In the genomic region with DNA sequence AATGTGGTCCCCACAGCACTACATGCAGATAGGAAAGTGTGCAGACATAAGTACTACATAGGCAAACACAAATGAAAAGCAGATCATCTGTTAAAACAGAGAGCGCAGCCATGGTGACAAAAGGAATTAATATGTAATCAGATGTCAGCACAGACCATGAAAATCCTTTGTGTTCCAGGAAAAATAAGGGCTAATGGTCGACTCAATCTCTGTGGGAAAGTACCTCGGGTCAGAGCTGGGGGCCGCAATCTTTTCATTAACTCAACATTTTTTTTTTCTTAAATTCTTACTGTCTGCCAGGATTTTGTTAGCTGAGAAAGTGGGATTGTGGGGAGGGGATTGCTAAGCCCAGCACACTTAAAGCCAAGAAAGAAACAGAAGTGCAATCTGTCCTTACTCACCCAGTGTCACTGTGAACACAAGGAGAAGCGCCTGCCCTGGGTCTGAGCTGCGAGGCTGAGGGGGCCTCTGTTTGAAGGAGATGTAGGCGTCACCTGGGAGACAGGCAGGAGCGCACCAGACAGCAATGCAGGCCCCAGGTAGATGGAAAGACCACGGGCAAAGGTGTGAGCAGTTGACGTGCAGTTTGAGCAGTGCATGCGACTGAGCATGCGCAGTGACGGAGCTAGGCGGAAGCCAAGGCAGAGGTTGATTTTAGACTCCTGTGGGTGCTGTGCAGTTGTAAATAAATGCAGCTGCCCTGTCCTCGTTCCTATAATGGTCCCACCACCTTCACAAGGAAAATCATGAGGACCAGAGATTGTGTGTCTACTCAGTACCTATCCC, we compare ENCODE assay signal across 11 mouse cellular contexts.
DNase-seq lines count a peak whose midpoint lies in the region; ATAC-seq and TF ChIP-seq lines count a peak whose summit lies in the region.
"Had no signal": no experiment of that assay in that cellular context is flagged by ENCODE, and none has a peak within 500 bp of the region (broad histone marks: within the 10 kb centered on the region; RNA-seq: fewer than 3 reads in every experiment).

No protein-coding gene starts in this region.

- 74% methylated on average over 15 of the region's 15 CpGs for WGBS in lung, embryonic 16.5 days
- WGBS in forebrain, embryonic 14.5 days = 72% methylated on average over 15 of the region's 15 CpGs
- WGBS in intestine, embryonic 15.5 days = 74% methylated on average over 15 of the region's 15 CpGs
- WGBS in stomach, embryonic 16.5 days = 66% methylated on average over 15 of the region's 15 CpGs
- 68% methylated on average over 15 of the region's 15 CpGs for WGBS in cerebellum, adult 2 months

- no peak overlapping the region for H3K9ac ChIP-seq in lung, embryonic 16.5 days (ENCODE audit: low read length)
- no peak overlapping the region for H3K9ac ChIP-seq in forebrain, embryonic 14.5 days (ENCODE audit: low read length)
- no peak overlapping the region for H3K9ac ChIP-seq in intestine, embryonic 15.5 days
- no peak overlapping the region for H3K9ac ChIP-seq in stomach, embryonic 16.5 days (ENCODE audit: low read length)
- H3K9ac ChIP-seq: kidney, embryonic 15.5 days; liver, embryonic 15.5 days had no signal

- no peak for TF ChIP-seq CTCF in cerebellum, adult 2 months (IDR thresholded peaks at IDR 0.05; ENCODE audit: borderline replicate concordance, insufficient read depth, low read depth, low read length)

- no peak overlapping the region for H3K4me2 ChIP-seq in lung, embryonic 16.5 days (ENCODE audit: low read depth, low read length)
- no peak overlapping the region for H3K4me2 ChIP-seq in forebrain, embryonic 14.5 days (ENCODE audit: low read length)
- no peak overlapping the region for H3K4me2 ChIP-seq in intestine, embryonic 15.5 days (replicated peaks)
- H3K4me2 ChIP-seq in stomach, embryonic 16.5 days (ENCODE audit: low read depth, low read length) = no peak overlapping the region
- H3K4me2 ChIP-seq: kidney, embryonic 15.5 days; liver, embryonic 15.5 days had no signal

- DNase-seq in lung, postnatal 10 days = no peak
- DNase-seq in forebrain, embryonic 14.5 days (ENCODE audit: low spot score) = peak; percentile 33
- no peak for DNase-seq in cerebellum, adult 9-10 months
- no peak for DNase-seq in cerebellum, adult 2 months
- DNase-seq: cerebellum, postnatal 14 days had no signal

- peak overlapping the region; percentile 72 for H3K27ac ChIP-seq in lung, embryonic 16.5 days (ENCODE audit: low read length)
- H3K27ac ChIP-seq in forebrain, embryonic 14.5 days (ENCODE audit: low read depth, low read length) = peak overlapping the region; percentile 68
- peak overlapping the region; percentile 69 for H3K27ac ChIP-seq in intestine, embryonic 15.5 days
- peak overlapping the region; percentile 89 for H3K27ac ChIP-seq in stomach, embryonic 16.5 days (ENCODE audit: low read length)
- H3K27ac ChIP-seq in cerebellum, adult 2 months (ENCODE audit: insufficient read depth, low read length) = no peak overlapping the region
- H3K27ac ChIP-seq: heart, embryonic 10.5 days; kidney, embryonic 15.5 days; liver, embryonic 15.5 days had no signal

- H3K4me3 ChIP-seq in lung, embryonic 16.5 days (ENCODE audit: low read length) = no peak overlapping the region
- H3K4me3 ChIP-seq in forebrain, embryonic 14.5 days (ENCODE audit: low read depth, low read length) = no peak overlapping the region
- no peak overlapping the region for H3K4me3 ChIP-seq in intestine, embryonic 15.5 days (replicated peaks)
- no peak overlapping the region for H3K4me3 ChIP-seq in stomach, embryonic 16.5 days (replicated peaks; ENCODE audit: low read length)
- no peak overlapping the region for H3K4me3 ChIP-seq in cerebellum, adult 2 months (replicated peaks; ENCODE audit: insufficient read depth, low read depth, low read length)
- H3K4me3 ChIP-seq: heart, embryonic 10.5 days; kidney, embryonic 15.5 days; liver, embryonic 15.5 days had no signal

- H3K4me1 ChIP-seq in lung, embryonic 16.5 days (replicated peaks; ENCODE audit: control insufficient read depth, insufficient read depth, low read length) = peaks cover 3% of the 10 kb centered on the region; the same call in 1 of the 2 replicates
- peaks cover 10% of the 10 kb centered on the region; the same call in 1 of the 2 replicates for H3K4me1 ChIP-seq in forebrain, embryonic 14.5 days (ENCODE audit: control insufficient read depth, insufficient read depth, low read length)
- peaks cover 5% of the 10 kb centered on the region for H3K4me1 ChIP-seq in intestine, embryonic 15.5 days (replicated peaks)
- peaks cover 14% of the 10 kb centered on the region for H3K4me1 ChIP-seq in stomach, embryonic 16.5 days (ENCODE audit: control insufficient read depth, insufficient read depth, low read length)
- no peaks in the 10 kb centered on the region for H3K4me1 ChIP-seq in cerebellum, adult 2 months (ENCODE audit: control insufficient read depth, insufficient read depth, low read length)
- H3K4me1 ChIP-seq: heart, embryonic 10.5 days; liver, embryonic 15.5 days had no signal

- peak; percentile 56; the same call in 1 of the 2 replicates for ATAC-seq in lung, embryonic 16.5 days (ENCODE audit: low read depth)
- ATAC-seq in forebrain, embryonic 14.5 days = peak; percentile 53
- ATAC-seq in intestine, embryonic 15.5 days = peak; percentile 68
- peak; percentile 65 for ATAC-seq in stomach, embryonic 16.5 days (ENCODE audit: insufficient read depth, low FRiP score)

- no peak for TF ChIP-seq POLR2A in cerebellum, adult 2 months (IDR thresholded peaks at IDR 0.05; ENCODE audit: borderline replicate concordance, insufficient read depth, low read length)

- no peaks in the 10 kb centered on the region for H3K27me3 ChIP-seq in lung, embryonic 16.5 days (ENCODE audit: control insufficient read depth, insufficient read depth, low read depth, low read length)
- no peaks in the 10 kb centered on the region for H3K27me3 ChIP-seq in forebrain, embryonic 14.5 days (replicated peaks; ENCODE audit: control insufficient read depth, insufficient read depth, low read length)
- H3K27me3 ChIP-seq in intestine, embryonic 15.5 days (replicated peaks) = no peaks in the 10 kb centered on the region
- H3K27me3 ChIP-seq in stomach, embryonic 16.5 days (ENCODE audit: control insufficient read depth, insufficient read depth, low read length) = no peaks in the 10 kb centered on the region
- H3K27me3 ChIP-seq in cerebellum, adult 2 months (ENCODE audit: control insufficient read depth, insufficient read depth, low read length) = no peaks in the 10 kb centered on the region
- H3K27me3 ChIP-seq: kidney, embryonic 15.5 days; liver, embryonic 15.5 days had no signal

- no peaks in the 10 kb centered on the region for H3K9me3 ChIP-seq in lung, embryonic 16.5 days (ENCODE audit: control insufficient read depth, low read length)
- no peaks in the 10 kb centered on the region for H3K9me3 ChIP-seq in forebrain, embryonic 14.5 days (replicated peaks; ENCODE audit: control insufficient read depth, low read length)
- H3K9me3 ChIP-seq in intestine, embryonic 15.5 days = no peaks in the 10 kb centered on the region
- H3K9me3 ChIP-seq in stomach, embryonic 16.5 days (replicated peaks; ENCODE audit: control insufficient read depth, low read length) = no peaks in the 10 kb centered on the region
- H3K9me3 ChIP-seq: heart, embryonic 10.5 days; kidney, embryonic 15.5 days; liver, embryonic 15.5 days had no signal

- peaks cover 15% of the 10 kb centered on the region for H3K36me3 ChIP-seq in lung, embryonic 16.5 days (ENCODE audit: control insufficient read depth, insufficient read depth, low read length)
- 0 out of 2 replicates have a peak, but pooled peaks cover under 1% of the 10 kb centered on the region for H3K36me3 ChIP-seq in forebrain, embryonic 14.5 days (ENCODE audit: control insufficient read depth, insufficient read depth, low read length)
- no peaks in the 10 kb centered on the region; the same call in 1 of the 2 replicates for H3K36me3 ChIP-seq in intestine, embryonic 15.5 days
- H3K36me3 ChIP-seq in stomach, embryonic 16.5 days (ENCODE audit: control insufficient read depth, insufficient read depth, low read length) = 0 out of 2 replicates have a peak, but pooled peaks cover 8% of the 10 kb centered on the region
- H3K36me3 ChIP-seq: liver, embryonic 15.5 days had no signal
